Mouse (Mus musculus) kidney, adult 2 months (tissue): Measurements from ENCODE around the gene Tsr3.
"Not testable (repeated sequence)": the region's sequence is repeated elsewhere in the genome, so short reads cannot be mapped to it uniquely, and the experiment has no call there.

Source experiments
- CTCF ChIP-seq: fragments of 200-500 bp; conservative IDR thresholded peaks from 2 replicates; pipeline ENCODE4 v1.5.1; 2011; ENCODE audit warnings: low read depth, mild to moderate bottlenecking, control low read depth, low read length, moderate library complexity, mixed read lengths; ENCODE audit not compliant: insufficient read depth, insufficient read length
- POLR2A ChIP-seq: fragments of 200-500 bp; IDR thresholded peaks from one replicate; pipeline ENCODE4 v1.6.1; 2011; ENCODE audit warnings: low read depth, low read length, control low read depth

GRCm38 (mm10) chr17:25230014-25230655 is 9.8 kb upstream of the Tsr3 start:
- not testable (repeated sequence) for TF ChIP-seq CTCF, POLR2A
